Mouse (Mus musculus) layer of hippocampus, postnatal 25 days (tissue): ENCODE results near the gene Myh9. TPM values are rescaled to one million over a fixed set of nuclear protein-coding genes. Genes with fewer than 3 reads are reported as not detected.
A peak's percentile ranks its signal among the peaks of the same experiment; 100 is the strongest.
"Not testable (repeated sequence)": the region's sequence is repeated elsewhere in the genome, so short reads cannot be mapped to it uniquely, and the experiment has no call there.

Experiments used
- DNase-seq, 2 experiments: peaks; one replicate each; pipeline ENCODE4 v3.0.0; 2022; ENCODE audit warnings: mixed read lengths in 2 of 2, low spot score in 1 of 2; ENCODE audit errors: extremely low spot score in 1 of 2
- total RNA-seq, 2 experiments: library from RNA; stranded (reverse); gene quantifications; 2 replicates each; pipeline ENCODE4 v1.2.3; 2021

The Myh9 gene
- total RNA-seq, 2 experiments from 2014 or later, result 75.0 to 90.2 TPM

DNA sequence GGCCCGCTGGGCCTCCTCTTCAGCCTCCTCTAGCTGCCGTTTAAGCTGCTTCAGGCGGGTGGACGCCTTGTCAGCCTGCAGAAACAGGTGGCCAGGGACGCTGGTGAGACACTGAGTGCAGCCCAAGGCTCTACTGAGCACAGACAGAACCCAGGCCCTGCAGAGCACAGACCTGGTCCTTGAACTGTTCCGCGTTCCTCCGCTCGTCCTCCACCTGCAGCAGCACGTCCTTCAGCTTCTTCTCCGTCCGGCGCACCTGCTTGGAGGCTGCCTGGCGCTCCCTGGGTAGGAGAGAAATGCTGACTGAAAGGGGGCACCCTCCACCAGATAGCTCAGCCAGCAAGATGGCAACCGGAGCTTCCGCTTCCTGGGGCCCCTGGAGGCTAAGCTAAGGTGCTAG is 78.9 kb downstream of the Myh9 start:
- no peak for DNase-seq

GRCm38 (mm10) chr15:77761561-77762380 is 80.2 kb downstream of the Myh9 start:
- DNase-seq, result peak in 1 of 2 experiments; percentile 56

GRCm38 (mm10) chr15:77761083-77761482 is 80.9 kb downstream of the Myh9 start:
- DNase-seq, result no peak

GRCm38 (mm10) chr15:77760037-77760436 is 81.9 kb downstream of the Myh9 start:
- no peak for DNase-seq

- no peak for DNase-seq
These were observed 84.3 kb downstream of the Myh9 start for GRCm38 (mm10) chr15:77757586-77758226.

DNA sequence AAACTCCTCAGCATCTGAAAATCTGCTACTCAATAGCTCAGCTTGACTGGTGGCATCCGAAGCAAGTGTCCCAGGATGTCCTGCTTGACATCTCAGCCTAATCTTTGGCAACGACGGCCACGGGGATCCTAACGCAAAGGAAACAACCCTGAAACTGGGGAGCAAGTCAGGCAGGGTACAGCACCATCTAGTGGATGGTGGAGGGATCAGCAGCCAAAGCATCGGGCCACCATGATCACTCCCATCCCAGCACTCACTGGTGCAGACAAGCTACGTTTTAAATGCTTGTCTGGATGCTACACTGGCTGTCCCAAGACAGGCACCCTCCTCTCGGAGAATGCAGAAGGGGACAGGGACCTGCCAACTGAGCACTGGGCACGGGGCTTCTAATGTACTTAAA is 85.1 kb downstream of the Myh9 start, which contains the start of gene Apol8:
TSS of gene Apol8 (minus strand) at position 156 of the 400 bp plus-strand sequence.
- peak in 1 of 2 experiments; percentile 53 for DNase-seq

- DNase-seq, result no peak
These were observed 85.9 kb downstream of the Myh9 start for GRCm38 (mm10) chr15:77756081-77756480.

DNA sequence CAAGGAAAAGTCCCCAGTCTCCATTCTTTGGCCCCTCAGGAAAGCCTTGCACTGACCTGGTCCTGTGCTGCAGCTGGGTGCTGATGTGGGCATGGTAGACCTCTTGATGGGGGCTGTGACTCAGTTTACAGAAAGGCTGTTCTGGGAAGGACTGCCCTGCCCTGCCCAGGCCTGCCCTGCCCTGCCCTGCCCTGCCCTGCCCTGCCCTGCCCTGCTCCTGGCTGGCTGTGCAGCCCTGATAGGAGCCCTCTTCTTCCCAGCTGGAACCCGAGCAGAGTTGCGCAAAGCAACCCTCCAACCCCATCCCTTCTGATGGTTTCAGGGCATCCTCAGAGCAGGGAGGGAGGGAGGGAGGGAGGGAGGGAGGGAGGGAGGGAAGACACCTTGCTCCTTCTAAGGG is 86.8 kb downstream of the Myh9 start:
- DNase-seq, result no peak

GRCm38 (mm10) chr15:77752443-77752842 is 89.5 kb downstream of the Myh9 start:
- DNase-seq, result no peak

DNA sequence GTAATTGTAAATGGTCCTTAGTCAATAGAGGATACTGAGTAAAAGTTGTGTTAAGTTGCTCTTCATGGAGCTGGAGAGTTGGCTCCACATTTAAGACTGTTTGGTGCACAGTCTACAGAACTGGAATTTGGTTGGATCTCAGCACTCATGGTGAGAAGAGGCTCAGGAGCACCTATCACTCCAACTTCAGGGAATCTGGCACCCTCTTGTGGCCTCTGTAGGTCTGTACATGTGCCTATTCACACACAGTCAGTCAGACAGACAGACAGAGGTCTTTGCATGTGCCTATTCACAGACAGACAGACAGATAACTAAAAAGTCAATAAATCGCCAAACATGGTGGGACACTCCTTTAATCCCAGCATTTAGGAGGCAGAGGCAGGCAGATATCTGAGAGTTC is 91.5 kb downstream of the Myh9 start:
- DNase-seq, result no peak

DNA sequence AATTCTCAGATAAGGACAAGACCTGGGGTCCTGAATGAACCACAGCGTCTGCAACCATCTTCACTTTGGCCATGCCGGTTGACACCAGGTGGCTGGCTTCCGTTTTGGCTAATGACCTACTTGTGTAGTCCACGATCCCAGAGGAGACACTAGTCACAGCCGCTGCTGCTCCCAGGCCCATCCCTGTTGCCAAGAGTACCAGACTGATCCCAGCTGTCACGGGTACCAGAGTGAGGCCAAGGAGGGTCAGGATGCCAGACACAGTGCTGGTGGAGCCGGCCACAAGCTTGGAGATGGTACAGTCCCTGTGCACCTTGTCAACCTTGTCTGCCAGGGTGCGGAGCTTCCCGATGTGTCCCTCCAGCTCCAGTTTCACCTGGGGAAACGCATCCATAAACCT is 92.3 kb downstream of the Myh9 start:
- no peak for DNase-seq

DNA sequence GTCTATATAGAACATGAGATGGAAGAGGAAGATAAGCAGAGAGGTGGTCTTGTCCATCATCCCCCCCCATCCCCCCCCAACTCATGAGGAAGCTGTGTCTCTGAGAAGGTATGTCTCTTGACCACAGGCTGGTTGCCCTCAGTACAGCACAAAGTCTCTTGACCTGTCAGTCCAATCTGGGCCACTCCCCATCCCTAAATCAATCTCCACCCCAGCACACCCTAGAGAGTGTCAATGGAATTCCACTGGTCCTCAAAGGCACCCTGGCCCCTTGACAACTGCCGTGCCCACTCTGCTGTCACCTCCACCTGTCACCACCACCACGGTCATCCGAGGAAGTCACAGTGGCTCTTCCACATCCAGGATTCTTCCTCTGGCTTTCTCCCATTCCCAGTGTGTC is 93.6 kb downstream of the Myh9 start:
- DNase-seq, result no peak

- DNase-seq, result no peak
These were observed 95.6 kb downstream of the Myh9 start for GRCm38 (mm10) chr15:77746326-77746725.

DNA sequence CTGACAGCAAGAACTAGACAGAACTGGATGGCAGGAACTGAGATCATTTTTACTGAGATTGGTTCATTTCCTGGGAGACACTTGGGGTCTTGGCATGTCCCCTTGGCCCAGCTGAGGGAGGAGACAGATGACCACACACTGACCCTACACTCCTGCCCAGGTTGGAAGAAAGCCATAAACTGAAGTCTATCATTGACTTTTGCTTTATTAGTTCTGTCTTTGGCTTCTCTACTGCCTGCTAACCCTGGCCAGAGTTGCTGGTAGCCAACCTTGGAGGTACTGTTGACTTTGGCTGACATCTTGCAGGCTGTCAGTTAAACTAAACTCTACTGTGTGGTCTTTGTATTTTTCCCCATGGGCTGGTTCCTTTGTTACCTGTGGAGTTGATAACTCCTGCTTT is 96.9 kb downstream of the Myh9 start:
- DNase-seq, result no peak

DNA sequence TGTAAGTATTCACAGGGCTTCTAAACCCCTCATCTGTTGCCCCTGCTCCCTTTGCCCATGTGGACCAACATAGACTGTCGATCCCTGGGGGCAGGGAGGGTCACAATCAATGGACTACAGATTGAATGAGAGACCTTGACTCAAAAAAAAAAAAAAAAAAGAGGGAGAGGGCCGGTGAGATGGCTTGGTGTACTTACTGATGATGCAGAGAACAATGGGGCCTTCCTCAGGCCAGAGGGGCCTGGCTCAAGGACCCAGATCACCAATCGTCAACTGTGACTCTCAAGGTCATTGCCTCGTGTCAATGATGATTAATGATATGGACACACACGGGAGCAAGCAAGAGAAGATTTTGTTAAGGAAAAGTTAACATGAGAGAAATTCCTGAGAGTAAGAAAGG is 97.3 kb downstream of the Myh9 start:
- DNase-seq, result no peak

DNA sequence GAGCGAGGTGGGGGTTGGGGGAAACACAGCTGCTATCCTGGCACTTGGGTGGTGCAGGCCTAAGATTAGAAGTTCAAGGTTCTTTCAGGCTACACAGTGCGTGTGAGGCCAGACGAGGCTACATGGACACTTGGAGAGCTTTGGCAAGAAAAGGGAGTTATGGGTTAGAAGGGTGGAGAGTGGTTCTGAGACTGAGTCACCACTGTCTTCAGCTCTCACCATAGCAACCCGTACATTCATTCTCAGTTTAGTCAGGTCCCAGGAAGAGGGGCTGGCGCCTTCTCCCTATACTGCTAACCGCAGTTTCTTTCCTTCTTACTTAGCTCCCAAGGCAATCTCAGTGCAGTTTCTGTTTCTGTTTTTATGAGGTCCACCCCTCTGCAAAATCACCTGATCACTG is 100.4 kb downstream of the Myh9 start:
- not testable (repeated sequence) for DNase-seq

DNA sequence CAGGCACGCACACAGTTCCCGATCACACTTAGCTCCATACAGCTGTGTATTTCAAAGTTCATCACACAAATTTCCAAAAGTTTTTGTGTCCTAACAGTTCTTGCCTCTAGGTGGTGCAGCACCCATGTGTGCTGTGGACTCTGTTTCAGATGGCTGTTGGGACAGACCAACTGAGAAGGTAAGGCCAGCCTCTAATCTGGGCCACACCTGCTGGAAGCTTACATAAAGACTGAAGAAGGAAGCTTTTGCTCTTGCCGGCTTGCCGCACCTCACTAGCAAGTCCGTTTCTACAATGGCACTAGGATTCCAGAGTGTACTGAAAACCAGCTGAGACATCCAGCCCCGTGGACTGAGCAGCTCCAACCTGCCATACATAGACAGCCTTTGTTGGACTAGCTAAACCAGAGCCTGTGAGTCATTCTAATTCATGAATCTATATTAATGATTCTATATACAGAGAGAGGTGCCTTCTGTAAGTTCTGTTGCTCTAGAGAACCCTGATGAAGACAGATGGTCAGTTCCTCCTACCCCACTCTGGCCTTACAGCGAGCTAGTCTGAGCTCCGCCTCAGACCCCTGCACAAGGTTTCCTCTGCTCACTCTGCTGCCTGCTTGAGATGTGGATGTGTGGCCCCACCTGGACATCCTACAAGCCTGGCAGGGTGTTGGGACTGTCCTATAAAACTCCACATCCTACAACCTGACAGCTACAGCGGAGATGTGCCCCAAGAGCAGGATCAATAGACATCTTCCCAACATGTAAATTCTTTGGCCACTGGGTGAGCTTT is 101.3 kb downstream of the Myh9 start:
- no peak for DNase-seq

- DNase-seq, result not testable (repeated sequence)
These were observed 108.1 kb downstream of the Myh9 start for GRCm38 (mm10) chr15:77733903-77734302.

- DNase-seq, result not testable (repeated sequence)
These were observed 108.6 kb downstream of the Myh9 start for GRCm38 (mm10) chr15:77733380-77733779.

GRCm38 (mm10) chr15:77732851-77733250 is 109.1 kb downstream of the Myh9 start:
- not testable (repeated sequence) for DNase-seq

- DNase-seq, result no peak
These were observed 110.4 kb downstream of the Myh9 start for GRCm38 (mm10) chr15:77731605-77732004.
